10 mouse cellular contexts compared by ENCODE assay signal in the genomic region with DNA sequence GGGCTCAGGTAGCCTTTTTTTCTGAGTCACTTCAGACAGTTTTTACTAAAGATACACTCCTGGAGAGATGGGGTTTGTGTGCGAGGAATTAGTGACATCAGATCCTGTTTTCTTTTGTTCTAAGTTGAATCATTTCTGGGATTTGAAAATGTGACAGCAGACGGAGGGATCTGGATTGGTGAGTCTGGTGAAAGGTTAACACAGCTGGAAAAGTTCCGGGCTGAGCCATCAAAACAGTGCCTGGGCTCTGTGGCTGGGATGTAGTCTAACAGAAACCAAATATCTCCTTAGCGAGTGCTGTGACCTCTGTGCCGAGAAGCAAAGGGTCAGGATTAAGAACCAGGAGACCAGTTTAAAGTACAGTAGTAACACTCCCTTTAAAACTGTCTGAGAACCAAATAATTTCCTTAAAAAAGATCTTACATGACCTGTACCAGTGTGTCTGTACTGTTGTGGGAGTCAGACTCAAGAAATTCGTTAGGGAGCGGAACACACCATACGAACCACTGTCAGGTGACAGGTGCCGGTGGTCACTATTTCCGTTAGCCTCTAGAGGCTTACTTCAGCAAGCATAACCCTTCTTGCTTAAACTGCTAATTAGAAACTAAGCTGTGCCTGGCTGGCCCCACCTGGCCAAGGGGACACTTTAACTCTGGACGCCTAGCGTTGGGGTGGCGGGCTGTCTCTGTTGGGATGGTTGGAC. TPM values are rescaled to one million over a fixed set of nuclear protein-coding genes. Genes with fewer than 3 reads are reported as not detected.
DNase-seq lines count a peak whose midpoint lies in the region; ATAC-seq and TF ChIP-seq lines count a peak whose summit lies in the region.
"Had no signal": no experiment of that assay in that cellular context is flagged by ENCODE, and none has a peak within 500 bp of the region (broad histone marks: within the 10 kb centered on the region; RNA-seq: fewer than 3 reads in every experiment).

No protein-coding gene starts in this region.

- no peak for TF ChIP-seq POLR2A in kidney, adult 2 months (IDR thresholded peaks at IDR 0.05; ENCODE audit: low read depth, low read length)

- no peak for ATAC-seq in kidney, embryonic 14.5 days (ENCODE audit: low FRiP score, low TSS enrichment)
- ATAC-seq in midbrain, embryonic 16.5 days = no peak
- no peak for ATAC-seq in forebrain, postnatal 0 days

- no peaks in the 10 kb centered on the region for H3K27me3 ChIP-seq in kidney, embryonic 14.5 days (ENCODE audit: control insufficient read depth, insufficient read depth, low read length)
- no peaks in the 10 kb centered on the region for H3K27me3 ChIP-seq in kidney, adult 2 months (replicated peaks; ENCODE audit: control insufficient read depth, insufficient read depth, low read length)
- H3K27me3 ChIP-seq in midbrain, embryonic 16.5 days (ENCODE audit: control insufficient read depth, insufficient read depth, low read depth, low read length) = no peaks in the 10 kb centered on the region
- H3K27me3 ChIP-seq in forebrain, postnatal 0 days (ENCODE audit: insufficient read depth, low read length) = no peaks in the 10 kb centered on the region
- H3K27me3 ChIP-seq: stomach, embryonic 15.5 days had no signal

- H3K4me3 ChIP-seq in kidney, embryonic 14.5 days (ENCODE audit: low read length) = no peak overlapping the region
- 0 out of 2 replicates have a peak overlapping the region, but pooled peaks have one; percentile 8 for H3K4me3 ChIP-seq in kidney, adult 2 months (ENCODE audit: insufficient read depth, low read depth, low read length)
- no peak overlapping the region for H3K4me3 ChIP-seq in midbrain, embryonic 16.5 days (ENCODE audit: low read depth, low read length)
- H3K4me3 ChIP-seq in forebrain, postnatal 0 days (ENCODE audit: low read depth, low read length) = no peak overlapping the region
- H3K4me3 ChIP-seq: stomach, embryonic 15.5 days had no signal

- DNase-seq in kidney, adult 18-20 months = peak; percentile 62
- peak; percentile 63 for DNase-seq in adipocyte (ENCODE audit: low spot score)
- DNase-seq in kidney, adult 2 months = peak; percentile 91
- no peak for DNase-seq in left cerebral cortex, adult 9 months (ENCODE audit: low spot score in 2 of 2)
- DNase-seq in forebrain, postnatal 0 days = no peak
- DNase-seq: lung, embryonic 14.5 days had no signal

- no peak overlapping the region for H3K4me2 ChIP-seq in kidney, embryonic 14.5 days (replicated peaks; ENCODE audit: low read depth, low read length)
- 0 out of 2 replicates have a peak overlapping the region, but pooled peaks have one; percentile 10 for H3K4me2 ChIP-seq in midbrain, embryonic 16.5 days (ENCODE audit: low read length)
- no peak overlapping the region for H3K4me2 ChIP-seq in forebrain, postnatal 0 days (ENCODE audit: low read depth)
- H3K4me2 ChIP-seq: lung, embryonic 14.5 days; stomach, embryonic 15.5 days had no signal

- H3K9me3 ChIP-seq in kidney, embryonic 14.5 days (ENCODE audit: control insufficient read depth, low read length) = no peaks in the 10 kb centered on the region
- H3K9me3 ChIP-seq in midbrain, embryonic 16.5 days (replicated peaks; ENCODE audit: control insufficient read depth, low read length, poor library complexity, severe bottlenecking) = no peaks in the 10 kb centered on the region
- no peaks in the 10 kb centered on the region for H3K9me3 ChIP-seq in forebrain, postnatal 0 days (ENCODE audit: low read length)
- H3K9me3 ChIP-seq: G1E; stomach, embryonic 15.5 days had no signal

- peaks cover under 1% of the 10 kb centered on the region; the same call in 1 of the 2 replicates for H3K36me3 ChIP-seq in kidney, embryonic 14.5 days (ENCODE audit: control insufficient read depth, insufficient read depth, low read length)
- no peaks in the 10 kb centered on the region for H3K36me3 ChIP-seq in kidney, adult 2 months (ENCODE audit: control insufficient read depth, insufficient read depth, low read length)
- 0 out of 2 replicates have a peak, but pooled peaks cover 2% of the 10 kb centered on the region for H3K36me3 ChIP-seq in midbrain, embryonic 16.5 days (ENCODE audit: control insufficient read depth, insufficient read depth, low read length)
- no peaks in the 10 kb centered on the region for H3K36me3 ChIP-seq in forebrain, postnatal 0 days (ENCODE audit: insufficient read depth)
- H3K36me3 ChIP-seq: stomach, embryonic 15.5 days had no signal

- H3K4me1 ChIP-seq in kidney, embryonic 14.5 days (ENCODE audit: control insufficient read depth, insufficient read depth, low read length) = peaks cover 65% of the 10 kb centered on the region
- H3K4me1 ChIP-seq in kidney, adult 2 months (ENCODE audit: control insufficient read depth, insufficient read depth, low read length) = peaks cover 20% of the 10 kb centered on the region
- H3K4me1 ChIP-seq in midbrain, embryonic 16.5 days (ENCODE audit: control insufficient read depth, insufficient read depth, low read length) = peaks cover 37% of the 10 kb centered on the region
- peaks cover 25% of the 10 kb centered on the region for H3K4me1 ChIP-seq in forebrain, postnatal 0 days (ENCODE audit: insufficient read depth)

- H3K9ac ChIP-seq in kidney, embryonic 14.5 days (ENCODE audit: low read depth, low read length) = no peak overlapping the region
- no peak overlapping the region for H3K9ac ChIP-seq in midbrain, embryonic 16.5 days (ENCODE audit: low read depth, low read length)
- H3K9ac ChIP-seq in forebrain, postnatal 0 days = no peak overlapping the region
- H3K9ac ChIP-seq: lung, embryonic 14.5 days; stomach, embryonic 15.5 days had no signal

- WGBS in kidney, embryonic 14.5 days = 42% methylated on average over 13 of the region's 13 CpGs
- WGBS in kidney, adult 2 months = 47% methylated on average over 13 of the region's 13 CpGs
- 65% methylated on average over 13 of the region's 13 CpGs for WGBS in midbrain, embryonic 16.5 days
- WGBS in forebrain, postnatal 0 days = 64% methylated on average over 13 of the region's 13 CpGs

- no peak overlapping the region for H3K27ac ChIP-seq in kidney, embryonic 14.5 days (ENCODE audit: low read depth, low read length)
- peak overlapping the region; percentile 77 for H3K27ac ChIP-seq in kidney, adult 2 months (ENCODE audit: insufficient read depth, low read depth, low read length)
- no peak overlapping the region for H3K27ac ChIP-seq in midbrain, embryonic 16.5 days (ENCODE audit: low read length)
- no peak overlapping the region for H3K27ac ChIP-seq in forebrain, postnatal 0 days (ENCODE audit: low read depth, low read length)
- H3K27ac ChIP-seq: stomach, embryonic 15.5 days had no signal

- TF ChIP-seq CTCF in kidney, adult 2 months (conservative IDR thresholded peaks at IDR 0.05; ENCODE audit: insufficient read depth, insufficient read length, low read depth, low read length) = no peak
- no peak for TF ChIP-seq CTCF in forebrain, postnatal 0 days (IDR thresholded peaks at IDR 0.05; ENCODE audit: low read depth)

RNA-seq across cellular contexts. Expression of a gene that starts 4.1 kb away (rescaled TPM):
- 131 and 224 TPM in 2 replicates for polyA plus RNA-seq in kidney, embryonic 14.5 days (2014; fragmentation: Nextera tagmentation; extraction: Ambion mirVana)
- polyA plus RNA-seq in kidney, adult 2 months (2012; rRNA removed) = 46.0 and 50.7 TPM in 2 replicates
- polyA plus RNA-seq in midbrain, embryonic 16.5 days (2015; fragmentation: Nextera tagmentation; extraction: Ambion mirVana) = 143 and 155 TPM in 2 replicates
- total RNA-seq in forebrain, postnatal 0 days (2014; rRNA removed) = 87.2 and 104 TPM in 2 replicates
- polyA plus RNA-seq in forebrain, postnatal 0 days (2015; fragmentation: Nextera tagmentation; extraction: Ambion mirVana) = 85.9 and 104 TPM in 2 replicates

RNA-seq across cellular contexts. Expression of a gene that starts 52.5 kb away (rescaled TPM):
- polyA plus RNA-seq in kidney, embryonic 14.5 days (2014; fragmentation: Nextera tagmentation; extraction: Ambion mirVana) = 1.4 and 1.7 TPM in 2 replicates
- 7.8 and 10.1 TPM in 2 replicates for polyA plus RNA-seq in kidney, adult 2 months (2012; rRNA removed)
- not detected in 2 replicates for polyA plus RNA-seq in midbrain, embryonic 16.5 days (2015; fragmentation: Nextera tagmentation; extraction: Ambion mirVana)
- 0.10 and 0.46 TPM in 2 replicates for total RNA-seq in forebrain, postnatal 0 days (2014; rRNA removed)
- polyA plus RNA-seq in forebrain, postnatal 0 days (2015; fragmentation: Nextera tagmentation; extraction: Ambion mirVana) = 0.10 and 0.12 TPM in 2 replicates
- polyA plus RNA-seq: G1E had no signal

Comparison
In these comparisons a context has a peak if more than half of its experiments do, and no peak if none do; other contexts are left out.
1. DNase-seq: peak in kidney, adult 18-20 months (single experiment), adipocyte (single experiment) and kidney, adult 2 months (single experiment); none in left cerebral cortex, adult 9 months (0 of 2) and forebrain, postnatal 0 days (single experiment).